Mouse (Mus musculus) left cerebral cortex, postnatal 4 days (tissue): Measurements from ENCODE around the gene Pex26. TPM values are rescaled to one million over a fixed set of nuclear protein-coding genes. Genes with fewer than 3 reads are reported as not detected.

Source experiments
- DNase-seq: peaks from one replicate; pipeline ENCODE4 v3.0.0-alpha.2; 2022
- intact Hi-C: fragments of 180-260 bp; cut with DNase I; formaldehyde crosslinking; loops from one replicate; pipeline ENCODE4 v1.15.1; 2025
- total RNA-seq, 2 experiments: library from RNA; stranded (reverse); gene quantifications; 2 replicates each; pipeline ENCODE4 v1.2.3; 2021

Pex26 gene
- total RNA-seq, 2 experiments from 2014 or later: 15.2 to 15.6 TPM

DNA sequence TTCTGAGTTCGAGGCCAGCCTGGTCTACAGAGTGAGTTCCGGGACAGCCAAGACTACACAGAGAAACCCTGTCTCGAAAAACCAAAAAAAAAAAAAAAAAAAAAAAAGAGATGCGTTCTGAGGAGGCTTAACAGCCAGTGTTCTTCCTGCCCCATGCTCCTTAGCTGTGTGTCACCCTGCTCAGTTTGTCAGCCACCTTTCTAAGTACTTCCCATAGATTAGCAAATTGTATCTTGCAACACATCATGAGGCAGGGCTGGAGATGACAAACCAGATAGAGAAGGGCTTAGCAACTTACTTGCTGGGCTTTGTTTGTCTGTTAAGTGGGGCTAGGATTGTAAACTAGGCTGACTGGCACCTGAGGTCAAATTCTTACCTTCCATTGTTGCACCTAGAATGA is 17.0 kb downstream of the Pex26 start:
- DNase-seq: no peak
- intact Hi-C loops: no loop called here

- intact Hi-C loops: no loop called here
- no peak for DNase-seq
Measured at GRCm38 (mm10) chr6:121202026-121202425, 18.6 kb downstream of the Pex26 start.

DNA sequence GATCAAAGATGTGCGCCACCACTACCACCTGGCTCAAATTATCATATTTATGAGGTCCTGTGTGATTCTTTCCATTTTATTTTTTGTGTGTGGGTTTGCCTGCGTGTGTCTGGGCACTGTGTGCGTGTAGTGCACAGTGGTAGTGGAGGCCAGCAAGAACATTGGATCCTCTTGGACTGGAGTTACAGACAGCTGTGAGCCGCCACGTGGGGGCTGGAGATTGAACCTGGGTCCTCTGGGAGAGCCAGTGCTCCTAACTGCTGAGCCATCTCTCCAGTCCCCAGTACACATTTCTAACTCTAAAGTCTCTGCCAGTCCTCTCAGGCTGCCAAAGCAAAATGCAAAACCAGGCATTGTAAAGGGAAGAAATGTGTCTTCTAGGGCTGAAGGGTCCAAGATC is 23.0 kb downstream of the Pex26 start:
- intact Hi-C loops: no loop called here
- no peak for DNase-seq

- no peak for DNase-seq
- intact Hi-C loops: no loop called here
Measured at GRCm38 (mm10) chr6:121209584-121209983, 26.1 kb downstream of the Pex26 start.

DNA sequence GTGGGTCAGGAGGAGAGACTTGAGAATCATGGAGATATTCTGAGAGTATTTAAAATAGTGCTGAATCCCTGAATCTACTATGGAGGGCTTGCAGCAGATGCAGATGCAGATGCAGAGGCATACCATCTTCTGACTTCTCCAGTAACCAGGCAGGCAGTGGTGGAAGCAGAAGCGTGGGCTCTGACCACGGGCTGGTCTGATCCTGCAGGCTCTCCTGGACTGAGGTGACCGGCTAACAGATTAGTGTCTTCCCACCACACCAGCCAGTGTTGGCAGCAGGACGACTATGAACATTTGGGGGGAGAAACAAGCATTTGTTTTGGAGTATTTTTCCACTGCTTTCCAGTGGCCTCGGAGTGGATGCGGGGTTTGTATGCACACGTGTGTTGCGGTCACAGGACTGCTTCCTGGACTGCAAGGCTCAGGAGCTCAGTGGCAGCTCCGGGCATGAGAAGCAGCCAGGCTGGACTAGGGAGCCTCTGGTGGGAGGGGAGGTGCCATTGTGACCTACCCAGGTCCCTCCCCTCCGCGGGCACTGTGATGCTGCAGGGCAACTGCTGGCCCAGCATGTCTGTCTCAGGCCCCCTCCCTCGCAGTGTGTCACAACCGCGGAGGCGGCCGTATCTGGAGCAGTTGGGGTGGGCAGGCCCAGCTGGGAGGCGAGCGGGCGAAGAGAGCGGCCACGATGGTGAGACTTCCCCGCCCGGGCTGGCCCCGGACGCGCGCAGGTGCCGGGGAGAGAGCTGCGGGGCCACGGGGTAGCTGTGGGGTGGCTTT is 26.9 kb downstream of the Pex26 start, which contains the start of gene Tuba8:
TSS of gene Tuba8 (plus strand) at position 548 of the 777 bp plus-strand sequence.
- intact Hi-C loops: no loop called here

GRCm38 (mm10) chr6:121210926-121211289 is 27.4 kb downstream of the Pex26 start:
- intact Hi-C loops: no loop called here
- no peak for DNase-seq

More for the DNA sequence above, 26.9 kb downstream of the Pex26 start, which contains the start of gene Tuba8:
- DNase-seq: peak; percentile 52

- intact Hi-C loops: no loop called here
- DNase-seq: peak; percentile 64
Measured at GRCm38 (mm10) chr6:121211743-121212142, 28.3 kb downstream of the Pex26 start.

GRCm38 (mm10) chr6:121212988-121213387 is 29.5 kb downstream of the Pex26 start:
- intact Hi-C loops: no loop called here

GRCm38 (mm10) chr6:121214221-121214620 is 30.8 kb downstream of the Pex26 start:
- intact Hi-C loops: no loop called here
- no peak for DNase-seq

More at GRCm38 (mm10) chr6:121212988-121213387, 29.5 kb downstream of the Pex26 start:
- no peak for DNase-seq

DNA sequence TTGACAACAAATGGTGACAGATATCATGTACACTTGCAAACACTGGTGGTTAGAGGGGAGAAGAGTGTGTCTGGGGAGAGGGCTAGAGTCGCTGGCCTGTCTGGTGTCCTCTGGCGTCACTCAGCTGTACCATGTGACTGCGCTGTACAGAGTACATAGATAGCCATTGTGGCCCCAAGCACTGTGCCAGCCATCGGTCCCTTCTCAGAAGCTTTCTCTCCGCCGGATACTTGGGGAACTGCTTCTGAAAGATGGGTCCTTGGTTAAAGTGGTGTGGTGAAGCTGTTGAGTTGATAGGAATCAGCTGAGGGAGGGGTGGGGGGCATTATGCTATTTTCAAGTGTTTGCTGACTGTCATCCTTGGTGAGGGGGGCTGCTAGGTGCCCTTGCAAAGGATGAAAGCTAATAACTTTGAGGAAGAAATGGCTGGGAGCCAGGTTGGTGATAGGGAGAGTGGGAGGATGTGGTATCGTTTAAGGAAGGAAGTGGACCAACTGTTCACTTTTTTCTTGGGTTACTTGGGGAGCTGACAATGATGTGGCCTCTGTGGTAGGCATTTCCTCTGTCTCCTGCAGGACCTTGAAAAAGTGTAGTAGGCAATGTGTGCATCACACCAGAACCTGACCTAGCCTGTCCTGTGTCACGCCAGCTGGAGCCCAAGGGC is 31.3 kb downstream of the Pex26 start:
- intact Hi-C loops: no loop called here
- no peak for DNase-seq

GRCm38 (mm10) chr6:121215336-121215735 is 31.9 kb downstream of the Pex26 start:
- DNase-seq: no peak
- intact Hi-C loops: no loop called here

GRCm38 (mm10) chr6:121215896-121216295 is 32.4 kb downstream of the Pex26 start:
- DNase-seq: no peak
- intact Hi-C loops: no loop called here

DNA sequence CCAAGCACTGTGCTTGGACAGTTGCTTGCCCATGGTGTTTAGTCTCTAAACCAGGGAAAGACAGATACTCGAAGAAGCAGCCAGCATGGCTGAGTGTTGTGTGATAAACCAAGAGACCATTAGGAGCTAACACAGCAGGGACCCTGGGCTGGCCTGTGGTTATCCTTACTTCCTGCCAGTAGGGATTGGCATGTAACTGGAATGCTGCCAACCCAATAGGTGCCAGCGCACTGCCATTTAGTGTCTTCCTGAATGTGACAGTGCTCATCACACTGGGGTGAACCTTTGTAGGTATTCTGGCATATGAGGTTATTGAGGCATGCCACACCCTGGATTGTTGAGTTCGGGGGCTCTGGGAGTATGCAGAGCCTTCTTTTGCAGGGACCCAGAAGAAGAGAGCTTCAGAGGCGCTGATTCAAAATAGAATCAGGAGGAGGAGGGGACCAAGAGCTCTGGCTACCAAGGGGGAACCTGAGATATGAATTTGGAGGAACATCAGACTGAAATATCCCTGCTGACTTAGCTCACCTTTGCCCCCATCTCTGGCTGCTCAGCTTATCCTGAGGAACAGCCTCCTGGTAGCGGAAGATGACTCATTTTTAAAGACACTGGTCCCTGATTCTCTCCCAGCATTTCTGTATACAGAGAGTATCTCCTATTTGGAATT is 33.3 kb downstream of the Pex26 start:
- intact Hi-C loops: no loop called here

GRCm38 (mm10) chr6:121218002-121218401 is 34.5 kb downstream of the Pex26 start:
- intact Hi-C loops: no loop called here
- no peak for DNase-seq

More for the DNA sequence above, 33.3 kb downstream of the Pex26 start:
- peak; percentile 19 for DNase-seq

- no peak for DNase-seq
- intact Hi-C loops: no loop called here
Measured at GRCm38 (mm10) chr6:121219406-121219805, 35.9 kb downstream of the Pex26 start.

DNA sequence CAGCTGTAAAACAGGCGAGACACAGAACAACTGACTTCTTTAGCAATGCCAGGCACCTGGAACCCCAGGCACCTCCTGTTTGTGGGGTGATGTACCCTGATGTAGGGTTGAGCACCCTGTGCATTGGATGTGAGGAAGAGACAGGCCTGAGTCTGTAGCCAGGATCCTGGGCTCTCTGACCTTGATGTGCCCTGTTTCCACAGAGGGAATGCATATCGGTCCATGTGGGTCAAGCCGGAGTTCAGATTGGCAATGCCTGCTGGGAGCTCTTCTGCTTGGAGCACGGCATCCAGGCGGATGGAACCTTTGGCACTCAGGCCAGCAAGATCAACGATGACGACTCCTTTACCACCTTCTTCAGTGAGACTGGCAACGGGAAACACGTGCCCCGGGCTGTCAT is 36.7 kb downstream of the Pex26 start:
- DNase-seq: no peak
- intact Hi-C loops: no loop called here

DNA sequence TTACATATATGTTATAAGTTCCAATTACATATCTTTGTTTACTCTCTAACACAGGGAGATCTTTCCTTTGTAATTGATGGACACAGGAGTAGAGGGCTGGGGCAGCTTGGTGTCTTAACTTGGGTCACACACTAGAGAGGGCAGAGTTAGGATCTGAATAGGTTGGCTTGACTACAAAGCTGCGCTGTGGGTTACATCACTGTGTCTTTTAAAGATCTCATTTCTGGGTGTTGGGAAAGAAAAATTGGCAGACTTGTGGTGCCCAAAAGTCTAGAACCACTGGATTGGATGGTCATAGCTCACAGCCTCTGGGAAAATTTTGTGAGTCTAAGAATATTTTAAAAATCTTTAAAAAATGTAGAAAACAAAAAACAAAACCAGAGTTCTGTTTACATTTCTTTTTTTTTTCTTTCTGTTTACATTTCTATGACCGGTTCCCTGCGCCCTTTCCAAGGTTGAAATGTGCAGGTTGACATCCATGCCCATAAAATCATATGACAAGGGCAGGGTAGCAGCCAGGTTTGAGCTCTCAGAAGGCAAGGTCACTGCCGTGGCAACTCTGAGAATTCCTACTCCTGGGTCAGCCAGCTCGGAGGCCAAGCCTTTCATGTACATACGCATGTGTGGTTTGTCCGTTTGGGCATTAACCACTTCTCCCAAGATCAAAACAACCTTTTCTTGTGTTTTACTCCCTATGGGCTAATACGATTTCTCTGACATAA is 38.6 kb downstream of the Pex26 start:
- no peak for DNase-seq
- intact Hi-C loops: no loop called here

GRCm38 (mm10) chr6:121223001-121223400 is 39.5 kb downstream of the Pex26 start:
- intact Hi-C loops: no loop called here
- no peak for DNase-seq

GRCm38 (mm10) chr6:121224067-121224466 is 40.6 kb downstream of the Pex26 start:
- no peak for DNase-seq
- intact Hi-C loops: no loop called here

- DNase-seq: no peak
- intact Hi-C loops: no loop called here
Measured at GRCm38 (mm10) chr6:121224993-121225392, 41.5 kb downstream of the Pex26 start.

GRCm38 (mm10) chr6:121226043-121226442 is 42.6 kb downstream of the Pex26 start:
- DNase-seq: no peak
- intact Hi-C loops: no loop called here
